ENCODE assay signal across 30 mouse cellular contexts in genomic region chr17:49493276-49493675, GRCm38 (mm10).
DNase-seq lines count a peak whose midpoint lies in the region; ATAC-seq and TF ChIP-seq lines count a peak whose summit lies in the region.
"Had no signal": no experiment of that assay in that cellular context is flagged by ENCODE, and none has a peak within 500 bp of the region (broad histone marks: within the 10 kb centered on the region; RNA-seq: fewer than 3 reads in every experiment).

No protein-coding gene starts in this region.

- peak; percentile 26; the same call in 1 of the 2 replicates for TF ChIP-seq CTCF in intestine, postnatal 0 days (IDR thresholded peaks at IDR 0.05; ENCODE audit: low read depth)
- peak; percentile 23; the same call in 1 of the 2 replicates for TF ChIP-seq CTCF in testis, adult 2 months (IDR thresholded peaks at IDR 0.05; ENCODE audit: control insufficient read depth, insufficient read depth, insufficient replicate concordance, low read depth, low read length)

- H3K4me2 ChIP-seq in intestine, postnatal 0 days (replicated peaks; ENCODE audit: low read depth), result no peak overlapping the region
- H3K4me2 ChIP-seq in intestine, embryonic 15.5 days (replicated peaks), result no peak overlapping the region
- H3K4me2 ChIP-seq: embryonic facial prominence, embryonic 13.5 days; forebrain, embryonic 13.5 days; heart, embryonic 12.5 days; limb, embryonic 15.5 days had no signal

- H3K9me3 ChIP-seq in intestine, postnatal 0 days (ENCODE audit: control insufficient read depth), result no peaks in the 10 kb centered on the region
- no peaks in the 10 kb centered on the region for H3K9me3 ChIP-seq in intestine, embryonic 15.5 days
- H3K9me3 ChIP-seq: embryonic facial prominence, embryonic 13.5 days; forebrain, embryonic 13.5 days; limb, embryonic 15.5 days; midbrain, embryonic 10.5 days had no signal

- no peaks in the 10 kb centered on the region for H3K27me3 ChIP-seq in intestine, postnatal 0 days (replicated peaks; ENCODE audit: control insufficient read depth, insufficient read depth, low read length)
- H3K27me3 ChIP-seq in intestine, embryonic 15.5 days (replicated peaks), result no peaks in the 10 kb centered on the region
- H3K27me3 ChIP-seq in testis, adult 2 months (ENCODE audit: control insufficient read depth, insufficient read depth, low read length), result no peaks in the 10 kb centered on the region
- H3K27me3 ChIP-seq: embryonic facial prominence, embryonic 13.5 days; forebrain, embryonic 13.5 days; heart, embryonic 12.5 days; limb, embryonic 15.5 days had no signal

- TF ChIP-seq POLR2A in testis, adult 2 months (IDR thresholded peaks at IDR 0.05; ENCODE audit: control insufficient read depth, low read depth, low read length), result no peak

- H3K4me1 ChIP-seq in intestine, postnatal 0 days (replicated peaks; ENCODE audit: control insufficient read depth, insufficient read depth, low read length), result no peaks in the 10 kb centered on the region
- H3K4me1 ChIP-seq in intestine, embryonic 15.5 days (replicated peaks), result no peaks in the 10 kb centered on the region
- H3K4me1 ChIP-seq in testis, adult 2 months (ENCODE audit: control insufficient read depth, insufficient read depth, low read length), result no peaks in the 10 kb centered on the region
- H3K4me1 ChIP-seq: embryonic facial prominence, embryonic 13.5 days; limb, embryonic 15.5 days; midbrain, embryonic 10.5 days had no signal

- ATAC-seq in intestine, postnatal 0 days, result no peak
- ATAC-seq in intestine, embryonic 15.5 days, result no peak
- ATAC-seq: activated CD4-positive, CD25-positive, alpha-beta regulatory T cell, adult 4 months; forebrain, embryonic 13.5 days; inflammation-experienced regulatory T-cells, adult 6 months; midbrain, embryonic 16.5 days had no signal

- no peak for DNase-seq in testis, postnatal 14 days (ENCODE audit: low spot score)
- DNase-seq in R1 (ENCODE audit: low read depth, low spot score), result peak; percentile 49
- no peak for DNase-seq in heart, adult 9 months (ENCODE audit: low spot score in 2 of 2)
- DNase-seq in natural killer cell, adult 2 months (ENCODE audit: low spot score in 2 of 2), result no peak
- DNase-seq: adrenal gland, postnatal 10 days; cerebellum, adult 18-20 months; cerebellum, postnatal 36 days; embryo, embryonic 11 days; gastrocnemius, postnatal 10 days; heart, adult 11 months; heart, postnatal 10 days; kidney, adult 8-10 months; kidney, postnatal 10 days; left cerebral cortex, postnatal 4 days; lung, adult 18-20 months; lung, postnatal 36 days had no signal

- no peak overlapping the region for H3K27ac ChIP-seq in intestine, postnatal 0 days (ENCODE audit: low read depth, low read length)
- H3K27ac ChIP-seq in intestine, embryonic 15.5 days, result no peak overlapping the region
- no peak overlapping the region for H3K27ac ChIP-seq in testis, adult 2 months (ENCODE audit: control insufficient read depth, insufficient read depth, low read depth, low read length)
- H3K27ac ChIP-seq: embryonic facial prominence, embryonic 13.5 days; forebrain, embryonic 13.5 days; left cerebral cortex, adult 2 months; limb, embryonic 15.5 days; midbrain, embryonic 10.5 days had no signal

- no peak overlapping the region for H3K4me3 ChIP-seq in intestine, postnatal 0 days (ENCODE audit: low read depth, low read length)
- H3K4me3 ChIP-seq in intestine, embryonic 15.5 days (replicated peaks), result no peak overlapping the region
- H3K4me3 ChIP-seq in testis, adult 2 months (ENCODE audit: control insufficient read depth, low read depth, low read length), result no peak overlapping the region
- H3K4me3 ChIP-seq: embryonic facial prominence, embryonic 13.5 days; erythroblast, embryonic 14.5 days; forebrain, embryonic 13.5 days; heart, embryonic 12.5 days; left cerebral cortex, adult 2 months; limb, embryonic 15.5 days; midbrain, embryonic 10.5 days; myocyte had no signal

- H3K36me3 ChIP-seq in intestine, postnatal 0 days (ENCODE audit: control insufficient read depth, insufficient read depth), result 0 out of 2 replicates have a peak, but pooled peaks cover 3% of the 10 kb centered on the region
- no peaks in the 10 kb centered on the region for H3K36me3 ChIP-seq in intestine, embryonic 15.5 days
- H3K36me3 ChIP-seq in testis, adult 2 months (ENCODE audit: control insufficient read depth, insufficient read depth, low read length), result no peaks in the 10 kb centered on the region
- H3K36me3 ChIP-seq: midbrain, embryonic 10.5 days had no signal

- H3K9ac ChIP-seq in intestine, postnatal 0 days (ENCODE audit: low read depth, low read length), result no peak overlapping the region
- H3K9ac ChIP-seq in intestine, embryonic 15.5 days, result no peak overlapping the region
- H3K9ac ChIP-seq: embryonic facial prominence, embryonic 13.5 days; forebrain, embryonic 13.5 days; heart, embryonic 12.5 days; limb, embryonic 15.5 days had no signal

- 96% methylated on average over 4 of the region's 4 CpGs for WGBS in intestine, postnatal 0 days
- 92% methylated on average over 4 of the region's 4 CpGs for WGBS in intestine, embryonic 15.5 days
